Mouse (Mus musculus): ENCODE measurements around the gene Hmbs.
"Not testable (repeated sequence)": the region's sequence is repeated elsewhere in the genome, so short reads cannot be mapped to it uniquely, and the experiment has no call there.

The Hmbs gene

GRCm38 (mm10) chr9:44320799-44321133 lies 23.3 kb downstream of the Hmbs start:
- DNase-seq, result no peak

GRCm38 (mm10) chr9:44319887-44320798 lies 23.9 kb downstream of the Hmbs start, which contains the start of gene C2cd2l:
Gene C2cd2l (minus strand): TSS chr9:44320285.
- peak; percentile 96 for DNase-seq

GRCm38 (mm10) chr9:44319105-44319886 lies 24.7 kb downstream of the Hmbs start:
- peak; percentile 61 for DNase-seq

- no peak for DNase-seq
Measured at GRCm38 (mm10) chr9:44318826-44319095, 25.3 kb downstream of the Hmbs start.

- no peak for DNase-seq
Measured at GRCm38 (mm10) chr9:44318076-44318825, 25.8 kb downstream of the Hmbs start.

- DNase-seq, result no peak
Measured at GRCm38 (mm10) chr9:44317452-44317851, 26.6 kb downstream of the Hmbs start.

- no peak for DNase-seq
Measured at GRCm38 (mm10) chr9:44314910-44315309, 29.1 kb downstream of the Hmbs start.

- DNase-seq, result no peak
Measured at GRCm38 (mm10) chr9:44314257-44314547, 29.8 kb downstream of the Hmbs start.

GRCm38 (mm10) chr9:44313476-44314256 lies 30.4 kb downstream of the Hmbs start:
- peak; percentile 68 for DNase-seq

- no peak for DNase-seq
Measured at GRCm38 (mm10) chr9:44311136-44312134, 32.6 kb downstream of the Hmbs start.

GRCm38 (mm10) chr9:44310750-44311135 lies 33.3 kb downstream of the Hmbs start:
- no peak for DNase-seq

GRCm38 (mm10) chr9:44309756-44310155 lies 34.3 kb downstream of the Hmbs start:
- no peak for DNase-seq

- DNase-seq, result peak; percentile 43
Measured at GRCm38 (mm10) chr9:44307248-44307647, 36.8 kb downstream of the Hmbs start.

- DNase-seq, result peak; percentile 45
Measured at GRCm38 (mm10) chr9:44306532-44306931, 37.5 kb downstream of the Hmbs start.

GRCm38 (mm10) chr9:44305466-44306079 lies 38.5 kb downstream of the Hmbs start, which contains the start of gene Hinfp:
Gene Hinfp (minus strand): TSS chr9:44305671.
- DNase-seq, result peak; percentile 99

GRCm38 (mm10) chr9:44300001-44300400 lies 44.0 kb downstream of the Hmbs start:
- DNase-seq, result not testable (repeated sequence)

GRCm38 (mm10) chr9:44292490-44292889 lies 51.5 kb downstream of the Hmbs start:
- no peak for DNase-seq

GRCm38 (mm10) chr9:44288959-44289291 lies 55.1 kb downstream of the Hmbs start:
- no peak for DNase-seq

GRCm38 (mm10) chr9:44288076-44288958 lies 55.7 kb downstream of the Hmbs start, which contains the start of gene Abcg4:
Gene Abcg4 (minus strand): TSS chr9:44288615.
- DNase-seq, result peak; percentile 73
